Mouse (Mus musculus) heart, adult 2 months (tissue): ENCODE measurements around the gene Setd7.
"Not testable (repeated sequence)": the region's sequence is repeated elsewhere in the genome, so short reads cannot be mapped to it uniquely, and the experiment has no call there.

ENCODE experiments used
- CTCF ChIP-seq: fragments of 200-600 bp; IDR thresholded peaks from 2 replicates; pipeline ENCODE4 v1.8.1; 2022; ENCODE audit warnings: antibody characterized with exemption, mild to moderate bottlenecking, moderate library complexity
- EP300 ChIP-seq: fragments of 200-500 bp; IDR thresholded peaks from 2 replicates; pipeline ENCODE4 v1.6.1; 2011; ENCODE audit warnings: low read depth, low read length, control low read depth; ENCODE audit not compliant: insufficient read depth
- POLR2A ChIP-seq: fragments of 200-500 bp; IDR thresholded peaks from 2 replicates; pipeline ENCODE4 v1.6.1; 2011; ENCODE audit warnings: mild to moderate bottlenecking, low read depth, low read length, control low read depth; ENCODE audit not compliant: insufficient read depth

DNA sequence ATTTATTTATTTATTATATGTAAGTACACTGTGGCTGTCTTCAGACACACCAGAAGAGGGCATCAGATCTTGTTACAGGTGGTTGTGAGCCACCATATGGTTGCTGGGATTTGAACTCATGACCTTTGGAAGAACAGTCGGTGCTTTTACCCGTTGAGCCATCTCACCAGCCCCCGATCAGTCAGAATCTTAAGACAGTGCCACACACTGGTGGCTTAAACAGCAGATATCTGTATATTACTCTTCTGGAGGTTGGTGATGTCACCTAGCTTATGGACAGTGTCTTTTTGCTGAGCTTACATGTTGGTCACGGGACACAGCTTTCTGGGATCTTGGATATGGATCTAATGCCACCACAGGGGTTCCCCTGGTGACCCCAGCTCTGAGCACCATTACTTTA lies 18.6 kb upstream of the Setd7 start:
- TF ChIP-seq CTCF, POLR2A, EP300: not testable (repeated sequence)
